Mouse (Mus musculus) forebrain, embryonic 16.5 days (tissue): ENCODE measurements around the gene Aifm2. TPM values are rescaled to one million over a fixed set of nuclear protein-coding genes. Genes with fewer than 3 reads are reported as not detected.

ENCODE experiments used
- ATAC-seq: fragments of 200-750 bp; cut with Nextera tagmentation; 2 replicates; pipeline ENCODE4 v1.8.0; 2017; ENCODE audit warnings: mild to moderate bottlenecking, moderate library complexity
- H3K27ac ChIP-seq: fragments of 300-500 bp; sonication (generic); 2 replicates; pipeline ENCODE4 v1.5.1; 2014; ENCODE audit warnings: low read length, control low read depth
- H3K27me3 ChIP-seq: fragments of 300-500 bp; sonication (generic); replicated peaks from 2 replicates; pipeline ENCODE4 v1.6.1; 2014; ENCODE audit warnings: low read length; ENCODE audit not compliant: control insufficient read depth, insufficient read depth
- H3K36me3 ChIP-seq: fragments of 300-500 bp; sonication (generic); 2 replicates; pipeline ENCODE4 v1.6.1; 2014; ENCODE audit not compliant: control insufficient read depth, insufficient read depth
- H3K4me1 ChIP-seq: fragments of 300-500 bp; sonication (generic); replicated peaks from 2 replicates; pipeline ENCODE4 v1.6.1; 2014; ENCODE audit warnings: low read length; ENCODE audit not compliant: control insufficient read depth, insufficient read depth
- H3K4me2 ChIP-seq: fragments of 300-500 bp; sonication (generic); 2 replicates; pipeline ENCODE4 v1.6.1; 2014; ENCODE audit warnings: mild to moderate bottlenecking, low read length, control low read depth
- H3K4me3 ChIP-seq: fragments of 300-500 bp; sonication (generic); replicated peaks from 2 replicates; pipeline ENCODE4 v1.5.1; 2014; ENCODE audit warnings: mild to moderate bottlenecking, low read length, control low read depth
- H3K9ac ChIP-seq: fragments of 300-500 bp; sonication (generic); replicated peaks from 2 replicates; pipeline ENCODE4 v1.6.1; 2014; ENCODE audit warnings: low read depth, low read length, control low read depth
- H3K9me3 ChIP-seq: fragments of 300-500 bp; sonication (generic); 2 replicates; pipeline ENCODE4 v1.6.1; 2016; ENCODE audit warnings: low read length; ENCODE audit not compliant: control insufficient read depth
- WGBS: fragments of 180-500 bp; shearing (Covaris S2); extraction: QIAGEN DNeasy Blood & Tissue Kit; methylation state at CpG from one replicate; pipeline ENCODE4 v1.1.7; 2014; 5-methylcytosine and 5-hydroxymethylcytosine counted together
- polyA plus RNA-seq: library from polyadenylated mRNA; unstranded; fragments of >200 nt; fragmentation: Nextera tagmentation; extraction: Ambion mirVana; gene quantifications from 2 replicates; pipeline ENCODE4 v1.2.1, GENCODE M21; 2015

Aifm2 gene
- polyA plus RNA-seq, 1 experiment from 2014 or later, result 7.6 TPM

DNA sequence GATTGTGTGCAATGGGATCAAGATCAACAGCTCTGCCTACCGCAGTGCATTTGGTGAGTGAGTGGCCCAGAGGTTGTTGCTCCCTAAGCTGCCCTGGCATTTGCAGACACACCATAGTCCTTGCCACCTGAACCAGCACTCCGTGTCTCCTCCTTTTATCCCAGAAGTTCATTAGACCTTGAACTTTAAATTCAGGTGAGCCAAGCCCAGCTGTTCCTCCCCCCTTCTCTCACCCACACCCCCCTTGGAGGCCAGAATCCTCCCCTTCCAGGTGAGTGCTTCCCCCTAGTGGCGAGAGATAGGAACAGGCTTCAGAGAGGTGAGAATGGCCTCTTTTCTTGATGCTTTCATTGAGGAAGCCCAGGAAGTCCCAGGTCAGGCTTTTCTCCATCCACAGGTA lies 19.3 kb downstream of the Aifm2 start:
- Histone ChIP-seq H3K27me3 (no peaks in the 10 kb centered on the region), H3K9ac (no peak overlapping the region), H3K4me3 (no peak overlapping the region), H3K4me1 (no peaks in the 10 kb centered on the region; the same call in 1 of the 2 replicates), H3K27ac (no peak overlapping the region), H3K9me3 (no peaks in the 10 kb centered on the region), H3K4me2 (no peak overlapping the region), H3K36me3 (peaks cover 12% of the 10 kb centered on the region)
- 39% methylated on average over 3 of the region's 3 CpGs for WGBS
- ATAC-seq, result no peak

- H3K27ac ChIP-seq, result peak overlapping the region; percentile 77
- no peak overlapping the region for H3K4me3 ChIP-seq
- H3K4me2 ChIP-seq, result no peak overlapping the region
- 49% methylated on average over 10 of the region's 10 CpGs for WGBS
- H3K36me3 ChIP-seq, result peaks cover 26% of the 10 kb centered on the region
- no peaks in the 10 kb centered on the region for H3K9me3 ChIP-seq
- peak; percentile 70 for ATAC-seq
- no peaks in the 10 kb centered on the region; the same call in 1 of the 2 replicates for H3K4me1 ChIP-seq
- H3K9ac ChIP-seq, result 0 out of 2 replicates have a peak overlapping the region, but pooled peaks have one; percentile 1
- no peaks in the 10 kb centered on the region for H3K27me3 ChIP-seq
Observed at GRCm38 (mm10) chr10:61736671-61737078, 21.6 kb downstream of the Aifm2 start.

GRCm38 (mm10) chr10:61737537-61737936 lies 22.5 kb downstream of the Aifm2 start:
- Histone ChIP-seq H3K4me3 (no peak overlapping the region), H3K4me1 (no peaks in the 10 kb centered on the region; the same call in 1 of the 2 replicates), H3K9me3 (no peaks in the 10 kb centered on the region), H3K36me3 (peaks cover 31% of the 10 kb centered on the region), H3K27me3 (no peaks in the 10 kb centered on the region), H3K27ac (peak overlapping the region; percentile 77; the same call in 1 of the 2 replicates), H3K4me2 (no peak overlapping the region), H3K9ac (no peak overlapping the region)
- WGBS, result 97% methylated on average over 1 of the region's 1 CpGs
- ATAC-seq, result no peak

DNA sequence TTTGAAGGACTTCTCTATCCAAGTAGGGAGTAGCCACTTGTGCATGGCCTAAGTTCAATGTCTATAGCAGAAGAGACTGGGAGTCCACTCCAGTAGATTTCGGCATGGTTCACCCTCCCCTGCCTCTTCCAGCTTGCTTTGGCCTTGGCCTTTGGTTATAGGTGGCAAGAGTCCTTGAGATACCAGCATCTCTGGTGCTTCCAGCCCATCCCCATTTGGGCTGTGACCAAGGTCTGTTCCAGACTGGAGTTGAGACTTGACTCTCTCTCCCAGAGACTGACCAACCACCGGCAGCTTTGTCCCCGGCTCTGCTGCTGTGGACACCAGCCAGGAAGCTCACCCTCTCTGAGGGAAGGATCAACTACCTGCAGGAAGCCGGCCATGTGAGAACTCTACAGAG lies 23.1 kb downstream of the Aifm2 start:
- Histone ChIP-seq H3K4me1 (no peaks in the 10 kb centered on the region; the same call in 1 of the 2 replicates), H3K9me3 (no peaks in the 10 kb centered on the region), H3K27ac (no peak overlapping the region), H3K9ac (no peak overlapping the region), H3K4me2 (no peak overlapping the region), H3K36me3 (peaks cover 37% of the 10 kb centered on the region), H3K27me3 (no peaks in the 10 kb centered on the region), H3K4me3 (no peak overlapping the region)
- no peak for ATAC-seq
- 90% methylated on average over 4 of the region's 4 CpGs for WGBS

GRCm38 (mm10) chr10:61741306-61741705 lies 26.2 kb downstream of the Aifm2 start:
- Histone ChIP-seq H3K9me3 (peaks cover 3% of the 10 kb centered on the region; the same call in 1 of the 2 replicates), H3K4me2 (no peak overlapping the region), H3K4me3 (no peak overlapping the region), H3K36me3 (peaks cover 61% of the 10 kb centered on the region), H3K9ac (no peak overlapping the region), H3K27me3 (no peaks in the 10 kb centered on the region), H3K27ac (no peak overlapping the region), H3K4me1 (no peaks in the 10 kb centered on the region; the same call in 1 of the 2 replicates)
- ATAC-seq, result no peak
- WGBS, result 95% methylated on average over 1 of the region's 1 CpGs

GRCm38 (mm10) chr10:61741873-61742272 lies 26.8 kb downstream of the Aifm2 start:
- no peak for ATAC-seq
- Histone ChIP-seq H3K27ac (no peak overlapping the region), H3K36me3 (peaks cover 65% of the 10 kb centered on the region), H3K4me2 (no peak overlapping the region), H3K4me3 (no peak overlapping the region), H3K9me3 (peaks cover 3% of the 10 kb centered on the region; the same call in 1 of the 2 replicates), H3K27me3 (no peaks in the 10 kb centered on the region), H3K4me1 (no peaks in the 10 kb centered on the region; the same call in 1 of the 2 replicates), H3K9ac (no peak overlapping the region)
- 90% methylated on average over 4 of the region's 4 CpGs for WGBS

DNA sequence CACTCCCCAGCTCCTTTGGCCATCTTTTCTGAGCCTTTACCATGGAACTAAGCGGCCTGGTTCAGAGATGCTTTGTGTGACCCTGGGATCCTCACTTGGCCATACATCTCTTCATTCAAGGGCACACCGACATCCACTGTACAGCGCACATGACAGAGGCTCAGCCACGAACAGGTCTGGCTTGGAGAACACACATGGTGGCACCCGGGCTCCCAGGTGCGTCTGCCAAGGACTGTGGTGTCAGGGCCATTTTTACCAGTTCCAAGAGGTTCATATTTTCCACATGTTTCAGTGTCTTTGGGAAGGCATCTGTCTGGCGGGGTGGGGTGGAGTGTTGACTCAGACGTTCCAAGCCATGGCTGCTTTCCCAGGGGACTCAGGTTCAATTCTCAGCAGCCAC lies 27.3 kb downstream of the Aifm2 start:
- no peak overlapping the region for H3K4me3 ChIP-seq
- no peak overlapping the region for H3K4me2 ChIP-seq
- H3K9me3 ChIP-seq, result peaks cover 3% of the 10 kb centered on the region; the same call in 1 of the 2 replicates
- H3K9ac ChIP-seq, result no peak overlapping the region
- no peak for ATAC-seq
- WGBS, result 97% methylated on average over 8 of the region's 8 CpGs
- H3K27ac ChIP-seq, result no peak overlapping the region
- no peaks in the 10 kb centered on the region for H3K4me1 ChIP-seq
- no peaks in the 10 kb centered on the region for H3K27me3 ChIP-seq
- H3K36me3 ChIP-seq, result peaks cover 70% of the 10 kb centered on the region

DNA sequence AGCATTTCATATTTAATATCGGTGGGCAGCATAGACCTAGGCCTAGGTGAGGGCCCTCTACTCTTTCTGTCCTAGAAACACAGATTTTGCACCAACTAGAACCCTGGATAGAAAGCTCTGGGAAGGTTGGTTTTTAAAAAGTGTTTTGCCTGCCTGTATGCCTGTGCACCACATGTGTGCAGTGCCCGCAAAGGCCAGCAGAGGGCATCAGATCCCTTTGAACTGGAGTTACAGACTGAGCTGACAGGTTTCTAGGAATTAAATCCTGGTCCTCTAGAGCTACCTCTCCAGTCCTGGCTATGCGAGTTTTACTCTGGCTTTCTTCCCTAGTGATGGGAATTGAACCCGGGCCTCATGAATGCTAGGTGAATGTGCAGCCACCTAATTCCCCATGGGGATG lies 30.1 kb downstream of the Aifm2 start:
- peaks cover 3% of the 10 kb centered on the region; the same call in 1 of the 2 replicates for H3K9me3 ChIP-seq
- WGBS, result 91% methylated on average over 4 of the region's 4 CpGs
- no peak for ATAC-seq

GRCm38 (mm10) chr10:61747302-61747701 lies 32.2 kb downstream of the Aifm2 start:
- Histone ChIP-seq H3K27me3 (no peaks in the 10 kb centered on the region), H3K9me3 (peaks cover 3% of the 10 kb centered on the region; the same call in 1 of the 2 replicates), H3K36me3 (peaks cover 68% of the 10 kb centered on the region), H3K27ac (no peak overlapping the region), H3K4me2 (no peak overlapping the region), H3K9ac (no peak overlapping the region), H3K4me3 (no peak overlapping the region), H3K4me1 (no peaks in the 10 kb centered on the region)
- WGBS, result 81% methylated on average over 13 of the region's 13 CpGs
- ATAC-seq, result no peak

More for the DNA sequence above, 30.1 kb downstream of the Aifm2 start:
- no peak overlapping the region for H3K9ac ChIP-seq
- H3K27ac ChIP-seq, result no peak overlapping the region
- H3K4me1 ChIP-seq, result no peaks in the 10 kb centered on the region
- no peak overlapping the region for H3K4me2 ChIP-seq
- H3K36me3 ChIP-seq, result peaks cover 64% of the 10 kb centered on the region
- H3K27me3 ChIP-seq, result no peaks in the 10 kb centered on the region
- no peak overlapping the region for H3K4me3 ChIP-seq

GRCm38 (mm10) chr10:61750014-61750413 lies 35.0 kb downstream of the Aifm2 start:
- no peak overlapping the region for H3K4me2 ChIP-seq
- WGBS, result 88% methylated on average over 9 of the region's 9 CpGs
- ATAC-seq, result no peak

More at GRCm38 (mm10) chr10:61750014-61750413, 35.0 kb downstream of the Aifm2 start:
- H3K9me3 ChIP-seq, result peaks cover 3% of the 10 kb centered on the region; the same call in 1 of the 2 replicates
- no peaks in the 10 kb centered on the region for H3K4me1 ChIP-seq
- no peak overlapping the region for H3K27ac ChIP-seq
- no peaks in the 10 kb centered on the region for H3K27me3 ChIP-seq
- no peak overlapping the region for H3K9ac ChIP-seq
- H3K4me3 ChIP-seq, result no peak overlapping the region
- peaks cover 54% of the 10 kb centered on the region for H3K36me3 ChIP-seq
